Mouse (Mus musculus) liver, embryonic 11.5 days (tissue): ENCODE measurements around the gene Crocc. TPM values are rescaled to one million over a fixed set of nuclear protein-coding genes. Genes with fewer than 3 reads are reported as not detected.

ENCODE experiments used
- ATAC-seq: fragments of 200-750 bp; cut with Nextera tagmentation; replicated peaks from 2 replicates; pipeline ENCODE4 v1.8.0; 2017; ENCODE audit warnings: moderate number of reproducible peaks, mild to moderate bottlenecking, moderate TSS enrichment, moderate library complexity; ENCODE audit not compliant: low FRiP score
- DNase-seq: peaks from one replicate; pipeline ENCODE4 v3.0.0-alpha.2; 2017; ENCODE audit warnings: low spot score
- H3K27ac ChIP-seq: fragments of 300-500 bp; sonication (generic); 2 replicates; pipeline ENCODE4 v1.5.1; 2014; ENCODE audit warnings: mild to moderate bottlenecking, low read depth, low read length, control low read depth
- H3K27me3 ChIP-seq: fragments of 300-500 bp; sonication (generic); replicated peaks from 2 replicates; pipeline ENCODE4 v1.6.1; 2014; ENCODE audit warnings: low read length, mixed read lengths; ENCODE audit not compliant: control insufficient read depth, insufficient read depth
- H3K36me3 ChIP-seq: fragments of 300-500 bp; sonication (generic); 2 replicates; pipeline ENCODE4 v1.6.1; 2014; ENCODE audit warnings: mild to moderate bottlenecking, low read length, moderate library complexity, mixed read lengths; ENCODE audit not compliant: control insufficient read depth, insufficient read depth
- H3K4me1 ChIP-seq: fragments of 300-500 bp; sonication (generic); replicated peaks from 2 replicates; pipeline ENCODE4 v1.6.1; 2014; ENCODE audit warnings: low read length, mixed read lengths; ENCODE audit not compliant: control insufficient read depth, insufficient read depth
- H3K4me2 ChIP-seq: fragments of 300-500 bp; sonication (generic); 2 replicates; pipeline ENCODE4 v1.6.1; 2014; ENCODE audit warnings: mild to moderate bottlenecking, control low read depth, moderate library complexity
- H3K4me3 ChIP-seq: fragments of 300-500 bp; sonication (generic); 2 replicates; pipeline ENCODE4 v1.5.1; 2014; ENCODE audit warnings: low read depth, low read length, control low read depth
- H3K9ac ChIP-seq: fragments of 300-500 bp; sonication (generic); 2 replicates; pipeline ENCODE4 v1.6.1; 2014; ENCODE audit warnings: low read depth, low read length, control low read depth
- H3K9me3 ChIP-seq: fragments of 300-500 bp; sonication (generic); 2 replicates; pipeline ENCODE4 v1.6.1; 2016; ENCODE audit warnings: low read length, inconsistent platforms, mixed read lengths; ENCODE audit not compliant: control insufficient read depth
- WGBS: fragments of 180-500 bp; shearing (Covaris S2); extraction: QIAGEN DNeasy Blood & Tissue Kit; methylation state at CpG from one replicate; pipeline ENCODE4 v1.1.7; 2014; 5-methylcytosine and 5-hydroxymethylcytosine counted together
- polyA plus RNA-seq: library from polyadenylated mRNA; unstranded; fragments of >200 nt; fragmentation: Nextera tagmentation; extraction: Ambion mirVana; gene quantifications from 2 replicates; pipeline ENCODE4 v1.2.1, GENCODE M21; 2014

Crocc gene
- polyA plus RNA-seq, 1 experiment from 2014 or later, result 5.0 TPM

- no peaks in the 10 kb centered on the region for H3K9me3 ChIP-seq
- no peak for DNase-seq
- WGBS, result 5% methylated on average over 32 of the region's 32 CpGs
- H3K9ac ChIP-seq, result peak overlapping the region; percentile 58
- H3K36me3 ChIP-seq, result no peaks in the 10 kb centered on the region
- ATAC-seq, result peak; percentile 49
- peak overlapping the region; percentile 70 for H3K27ac ChIP-seq
- H3K4me1 ChIP-seq, result no peaks in the 10 kb centered on the region; the same call in none of the 2 replicates
- peak overlapping the region; percentile 72 for H3K4me3 ChIP-seq
- H3K27me3 ChIP-seq, result no peaks in the 10 kb centered on the region
- H3K4me2 ChIP-seq, result peak overlapping the region; percentile 85
These were observed 529 bp downstream of the Crocc start for GRCm38 (mm10) chr4:141059616-141060425.

GRCm38 (mm10) chr4:141058835-141059234 lies 1.5 kb downstream of the Crocc start:
- DNase-seq, result no peak
- WGBS, result 82% methylated on average over 9 of the region's 9 CpGs
- Histone ChIP-seq H3K4me1 (peaks cover 2% of the 10 kb centered on the region), H3K4me2 (no peak overlapping the region), H3K36me3 (no peaks in the 10 kb centered on the region), H3K9me3 (no peaks in the 10 kb centered on the region), H3K27ac (no peak overlapping the region), H3K4me3 (no peak overlapping the region), H3K9ac (no peak overlapping the region), H3K27me3 (no peaks in the 10 kb centered on the region)
- no peak for ATAC-seq

- no peak overlapping the region for H3K4me2 ChIP-seq
These were observed 3.4 kb downstream of the Crocc start for GRCm38 (mm10) chr4:141056970-141057369.

GRCm38 (mm10) chr4:141053568-141054161 lies 6.7 kb downstream of the Crocc start:
- ATAC-seq, result no peak
- H3K36me3 ChIP-seq, result no peaks in the 10 kb centered on the region
- DNase-seq, result no peak
- peaks cover 7% of the 10 kb centered on the region; the same call in 1 of the 2 replicates for H3K4me1 ChIP-seq
- no peak overlapping the region for H3K27ac ChIP-seq
- WGBS, result 51% methylated on average over 17 of the region's 17 CpGs
- H3K27me3 ChIP-seq, result no peaks in the 10 kb centered on the region
- no peaks in the 10 kb centered on the region for H3K9me3 ChIP-seq
- H3K4me2 ChIP-seq, result no peak overlapping the region
- H3K4me3 ChIP-seq, result no peak overlapping the region
- no peak overlapping the region for H3K9ac ChIP-seq

More at GRCm38 (mm10) chr4:141056970-141057369, 3.4 kb downstream of the Crocc start:
- Histone ChIP-seq H3K4me1 (peaks cover 7% of the 10 kb centered on the region), H3K4me3 (no peak overlapping the region), H3K9ac (no peak overlapping the region), H3K27ac (no peak overlapping the region), H3K27me3 (no peaks in the 10 kb centered on the region), H3K36me3 (no peaks in the 10 kb centered on the region), H3K9me3 (no peaks in the 10 kb centered on the region)
- no peak for ATAC-seq
- WGBS, result 94% methylated on average over 10 of the region's 10 CpGs
- no peak for DNase-seq

- WGBS, result 56% methylated on average over 8 of the region's 8 CpGs
- Histone ChIP-seq H3K9ac (no peak overlapping the region), H3K4me1 (peaks cover 7% of the 10 kb centered on the region; the same call in 1 of the 2 replicates), H3K4me3 (no peak overlapping the region), H3K27me3 (no peaks in the 10 kb centered on the region), H3K9me3 (no peaks in the 10 kb centered on the region), H3K27ac (no peak overlapping the region), H3K36me3 (no peaks in the 10 kb centered on the region), H3K4me2 (no peak overlapping the region)
- DNase-seq (no peak), ATAC-seq (no peak)
These were observed 7.2 kb downstream of the Crocc start for GRCm38 (mm10) chr4:141053138-141053537.

GRCm38 (mm10) chr4:141052442-141052841 lies 7.9 kb downstream of the Crocc start:
- no peak for ATAC-seq
- H3K36me3 ChIP-seq, result no peaks in the 10 kb centered on the region
- 87% methylated on average over 12 of the region's 12 CpGs for WGBS
- H3K9ac ChIP-seq, result no peak overlapping the region
- no peak overlapping the region for H3K27ac ChIP-seq
- no peak for DNase-seq
- H3K4me2 ChIP-seq, result no peak overlapping the region
- H3K27me3 ChIP-seq, result no peaks in the 10 kb centered on the region
- no peak overlapping the region for H3K4me3 ChIP-seq
- H3K9me3 ChIP-seq, result no peaks in the 10 kb centered on the region
- peaks cover 7% of the 10 kb centered on the region; the same call in 1 of the 2 replicates for H3K4me1 ChIP-seq

GRCm38 (mm10) chr4:141049476-141049835 lies 10.9 kb downstream of the Crocc start:
- Histone ChIP-seq H3K4me1 (peaks cover 11% of the 10 kb centered on the region), H3K27ac (no peak overlapping the region), H3K9me3 (no peaks in the 10 kb centered on the region), H3K36me3 (no peaks in the 10 kb centered on the region), H3K27me3 (no peaks in the 10 kb centered on the region), H3K4me2 (no peak overlapping the region), H3K4me3 (no peak overlapping the region), H3K9ac (no peak overlapping the region)
- DNase-seq (no peak), ATAC-seq (no peak)
- 58% methylated on average over 4 of the region's 4 CpGs for WGBS

DNA sequence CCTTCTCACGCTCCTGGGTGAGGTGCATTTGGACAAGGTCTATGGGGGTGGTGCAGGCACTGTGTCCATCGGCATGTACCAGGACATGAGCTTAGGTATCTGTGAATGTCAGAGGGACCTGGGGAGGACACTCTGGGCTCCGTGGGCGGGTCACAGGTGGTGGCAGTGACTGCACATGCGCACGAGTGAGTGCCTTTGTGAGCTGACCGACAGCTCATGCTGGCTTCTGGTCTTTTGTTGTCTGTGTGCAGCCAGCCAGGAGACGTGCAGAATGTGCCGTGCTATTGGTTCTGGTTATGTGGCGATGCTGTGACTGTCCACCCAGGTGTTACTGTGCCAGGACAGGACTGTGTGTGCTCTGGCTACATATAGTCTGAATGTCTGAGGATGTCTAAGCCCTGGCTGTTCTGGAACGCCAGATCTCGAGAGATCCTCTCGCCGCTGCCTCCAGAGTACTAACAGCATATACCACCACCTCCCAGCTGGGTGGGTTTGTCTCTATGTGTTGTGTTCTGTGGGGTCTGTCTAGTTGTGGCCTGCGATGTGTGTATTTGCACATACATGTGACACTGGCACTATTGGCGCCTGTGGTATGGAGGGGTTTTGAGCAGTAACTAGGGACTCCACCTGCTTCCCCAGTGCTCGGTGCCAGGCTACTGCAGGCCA lies 11.4 kb downstream of the Crocc start:
- 87% methylated on average over 17 of the region's 17 CpGs for WGBS
- DNase-seq (no peak), ATAC-seq (no peak)
- no peaks in the 10 kb centered on the region for H3K9me3 ChIP-seq
- no peak overlapping the region for H3K27ac ChIP-seq
- H3K27me3 ChIP-seq, result no peaks in the 10 kb centered on the region
- no peak overlapping the region for H3K4me2 ChIP-seq
- no peak overlapping the region for H3K4me3 ChIP-seq
- no peak overlapping the region for H3K9ac ChIP-seq
- H3K36me3 ChIP-seq, result no peaks in the 10 kb centered on the region
- peaks cover 10% of the 10 kb centered on the region for H3K4me1 ChIP-seq
